Mouse (Mus musculus): ENCODE data around the gene Catsperg1. TPM values are rescaled to one million over a fixed set of nuclear protein-coding genes. Genes with fewer than 3 reads are reported as not detected.

Gene Catsperg1
- polyA plus RNA-seq, 1 experiment = 4.1 TPM

DNA sequence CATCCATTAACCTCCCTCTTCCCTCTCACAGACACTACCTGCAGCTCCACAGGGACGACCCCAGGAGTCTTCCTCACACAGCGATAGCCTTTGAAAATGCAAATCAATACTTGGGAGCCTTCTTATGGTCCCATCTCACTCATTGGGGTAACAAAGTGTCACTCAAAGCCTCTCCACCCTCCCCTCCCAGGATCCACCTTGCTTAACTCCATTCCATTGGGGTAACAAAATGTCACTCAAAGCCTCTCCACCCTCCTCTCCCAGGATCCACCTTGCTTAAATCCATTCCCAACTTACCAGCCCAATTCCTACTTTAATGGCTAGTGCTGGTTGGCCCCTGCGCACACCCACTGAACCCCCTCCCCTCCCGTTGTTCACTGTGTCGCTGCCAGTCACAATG, 55.6 kb downstream of the Catsperg1 start:
- H3K4me3 ChIP-seq (replicated peaks; ENCODE audit: control insufficient read depth, low read depth, low read length) = no peak overlapping the region
- H3K4me1 ChIP-seq (ENCODE audit: control insufficient read depth, insufficient read depth, low read length) = no peaks in the 10 kb centered on the region
- 31% methylated on average over 5 of the region's 5 CpGs for WGBS
- H3K27ac ChIP-seq (ENCODE audit: control insufficient read depth, insufficient read depth, low read depth, low read length, poor library complexity) = no peak overlapping the region
- TF ChIP-seq CTCF (IDR thresholded peaks at IDR 0.05; ENCODE audit: control insufficient read depth, insufficient read depth, low read length) (no peak), POLR2A (IDR thresholded peaks at IDR 0.05; ENCODE audit: borderline replicate concordance, control insufficient read depth, low read depth, low read length) (no peak)

DNA sequence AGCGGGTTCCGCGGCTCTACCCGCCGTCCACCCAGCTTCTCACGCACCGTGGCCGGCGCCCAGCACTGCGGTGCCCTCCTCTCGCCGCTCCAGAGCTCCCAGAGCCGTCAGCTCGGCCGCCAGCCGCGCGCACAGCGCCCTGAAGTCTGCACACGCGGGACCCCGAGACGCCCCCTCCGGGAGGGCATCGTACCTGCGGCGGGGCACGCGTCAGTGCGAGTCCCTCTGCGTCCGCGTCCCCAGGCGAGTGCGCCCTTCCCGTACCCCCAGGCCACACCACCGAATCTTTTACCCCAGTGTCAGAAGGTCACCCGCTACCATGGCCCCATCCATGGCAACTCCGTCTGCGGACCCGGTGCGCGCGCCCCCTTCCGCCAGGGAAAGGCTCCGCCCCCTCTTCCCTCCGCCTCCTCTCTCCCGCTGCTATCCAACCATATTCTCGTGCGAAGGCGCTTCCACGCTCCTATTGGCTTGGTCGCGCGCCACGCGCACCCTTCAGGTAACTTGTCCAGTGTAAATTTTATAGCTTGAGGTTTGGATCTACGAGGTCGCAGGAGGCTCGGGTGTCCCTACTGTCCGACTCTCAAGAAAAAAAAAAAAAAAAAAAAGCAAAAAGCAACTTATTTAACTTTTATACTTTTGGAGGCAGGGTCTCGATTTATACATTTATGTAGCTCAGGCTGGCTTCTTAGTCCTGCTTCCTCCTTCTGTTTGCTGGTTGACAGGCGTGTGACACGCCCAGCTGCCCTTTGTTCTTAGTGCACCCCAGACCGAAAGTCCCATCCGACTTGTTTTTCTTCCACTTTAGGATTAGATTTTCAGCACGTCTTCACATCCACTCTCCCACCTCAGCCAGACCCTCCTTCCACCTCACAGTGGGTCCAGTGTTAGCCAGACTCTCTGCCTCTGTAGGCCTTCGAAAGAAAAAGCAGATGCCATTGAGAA, 57.7 kb downstream of the Catsperg1 start, which contains the start of gene Fam98c:
TSS of gene Fam98c (minus strand) at position 397 of the 945 bp plus-strand sequence.
- peak within 1 kb of the TSS; percentile 76 for H3K27ac ChIP-seq (ENCODE audit: control insufficient read depth, insufficient read depth, low read depth, low read length, poor library complexity)
- peak within 1 kb of the TSS; percentile 87 for H3K4me3 ChIP-seq (replicated peaks; ENCODE audit: control insufficient read depth, low read depth, low read length)
- peak; percentile 38; the same call in 1 of the 2 replicates for TF ChIP-seq POLR2A (IDR thresholded peaks at IDR 0.05; ENCODE audit: borderline replicate concordance, control insufficient read depth, low read depth, low read length)
- TF ChIP-seq CTCF (IDR thresholded peaks at IDR 0.05; ENCODE audit: control insufficient read depth, insufficient read depth, low read length) = peak; percentile 1; the same call in 1 of the 2 replicates
- no peaks in the 10 kb centered on the region for H3K4me1 ChIP-seq (ENCODE audit: control insufficient read depth, insufficient read depth, low read length)
- 2% methylated on average over 66 of the region's 68 CpGs for WGBS

DNA sequence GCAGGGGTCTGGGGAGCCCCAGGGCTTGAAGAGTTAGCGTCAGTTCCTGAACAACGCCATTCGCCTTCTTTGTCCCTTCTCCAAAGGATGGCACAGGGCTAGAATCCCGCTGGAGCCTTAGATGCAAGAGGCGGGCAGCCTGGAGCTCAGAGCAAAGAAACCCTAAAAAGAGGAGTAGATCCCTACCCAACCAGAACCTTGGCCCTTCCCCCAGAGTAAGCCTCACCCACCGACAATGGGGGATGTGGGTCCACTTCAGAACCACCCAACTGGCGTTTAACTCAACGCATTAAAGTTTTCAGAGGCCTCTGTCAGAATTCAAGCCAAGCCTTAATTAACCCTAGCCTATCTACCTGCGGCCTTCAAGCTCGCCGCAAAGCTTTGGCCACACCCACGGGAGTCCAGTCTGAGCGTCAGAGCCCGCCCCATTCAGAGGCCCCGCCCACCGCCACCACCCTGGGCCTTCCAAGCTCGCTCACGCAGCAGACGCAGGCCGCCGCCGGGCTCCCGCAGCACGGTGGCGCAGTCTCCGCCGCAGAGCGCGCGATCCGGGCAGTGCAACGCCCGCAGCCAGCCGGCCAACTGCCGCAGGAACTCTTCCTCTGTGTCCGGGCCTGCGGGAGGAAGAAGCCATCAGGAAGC, 58.5 kb downstream of the Catsperg1 start:
- no peaks in the 10 kb centered on the region for H3K4me1 ChIP-seq (ENCODE audit: control insufficient read depth, insufficient read depth, low read length)
- peak overlapping the region; percentile 76 for H3K27ac ChIP-seq (ENCODE audit: control insufficient read depth, insufficient read depth, low read depth, low read length, poor library complexity)
- TF ChIP-seq CTCF (IDR thresholded peaks at IDR 0.05; ENCODE audit: control insufficient read depth, insufficient read depth, low read length) (no peak), POLR2A (IDR thresholded peaks at IDR 0.05; ENCODE audit: borderline replicate concordance, control insufficient read depth, low read depth, low read length) (peak; percentile 70; the same call in 1 of the 2 replicates)
- WGBS = 10% methylated on average over 37 of the region's 37 CpGs
- H3K4me3 ChIP-seq (replicated peaks; ENCODE audit: control insufficient read depth, low read depth, low read length) = peak overlapping the region; percentile 87

DNA sequence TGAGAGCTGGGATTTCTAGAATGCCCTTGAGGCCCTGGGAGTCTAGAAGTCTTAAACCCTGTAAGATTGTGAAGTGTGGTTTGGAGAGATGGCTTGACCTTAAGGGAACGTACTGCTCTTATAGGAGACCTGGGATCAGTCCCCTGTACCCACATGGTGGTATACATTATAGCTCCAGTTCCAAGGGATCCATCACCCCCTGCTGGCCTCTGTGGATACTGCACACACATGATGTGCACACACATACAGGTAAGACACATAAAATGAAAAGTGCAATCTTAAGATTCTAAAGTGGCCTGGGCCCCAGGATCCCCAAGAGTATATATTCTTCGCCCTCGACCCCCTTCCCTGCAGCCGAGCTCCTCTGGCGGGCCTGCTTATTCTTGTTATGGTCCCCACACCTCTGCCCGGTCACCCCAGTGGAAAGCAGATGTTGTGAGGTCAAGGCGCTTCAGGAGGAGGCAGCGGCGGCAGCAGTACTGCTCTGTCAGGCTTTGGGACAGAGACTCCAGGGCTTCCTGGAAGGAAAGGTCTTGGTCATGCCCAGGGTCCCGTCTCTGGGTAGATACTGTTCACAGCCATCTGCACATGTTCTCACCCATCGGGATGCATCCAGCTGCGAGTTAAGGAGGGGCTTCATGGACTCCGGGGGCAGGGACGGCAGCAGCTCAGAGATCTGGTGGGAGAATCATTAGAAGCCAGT, 59.7 kb downstream of the Catsperg1 start:
- Histone ChIP-seq H3K4me1 (ENCODE audit: control insufficient read depth, insufficient read depth, low read length) (no peaks in the 10 kb centered on the region), H3K27ac (ENCODE audit: control insufficient read depth, insufficient read depth, low read depth, low read length, poor library complexity) (no peak overlapping the region), H3K4me3 (replicated peaks; ENCODE audit: control insufficient read depth, low read depth, low read length) (no peak overlapping the region)
- 90% methylated on average over 14 of the region's 14 CpGs for WGBS
- no peak for TF ChIP-seq POLR2A (IDR thresholded peaks at IDR 0.05; ENCODE audit: borderline replicate concordance, control insufficient read depth, low read depth, low read length)
- TF ChIP-seq CTCF (IDR thresholded peaks at IDR 0.05; ENCODE audit: control insufficient read depth, insufficient read depth, low read length) = 0 out of 2 replicates have a peak, but pooled peaks have one; percentile 5

DNA sequence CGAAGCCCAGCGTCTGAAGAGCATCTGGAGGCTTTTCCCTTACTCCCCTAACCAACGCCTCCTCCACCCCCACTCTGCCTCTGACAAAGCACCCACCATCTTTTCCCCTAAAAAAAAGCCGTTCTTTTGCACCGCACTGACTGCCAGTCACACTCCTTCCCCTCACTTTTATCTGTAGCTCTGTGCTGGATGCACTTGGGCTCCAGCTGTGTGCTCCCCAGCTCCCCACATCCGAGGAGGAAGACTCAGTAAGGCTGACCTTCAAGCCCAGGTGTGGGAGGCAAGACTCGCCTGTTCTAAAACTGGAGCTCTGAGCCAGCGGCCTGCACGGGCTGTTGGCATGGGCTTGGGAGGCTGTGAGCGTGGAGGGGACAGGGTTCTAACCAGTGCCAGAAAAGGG, 62.3 kb downstream of the Catsperg1 start:
- Histone ChIP-seq H3K4me1 (ENCODE audit: control insufficient read depth, insufficient read depth, low read length) (no peaks in the 10 kb centered on the region), H3K4me3 (replicated peaks; ENCODE audit: control insufficient read depth, low read depth, low read length) (no peak overlapping the region), H3K27ac (ENCODE audit: control insufficient read depth, insufficient read depth, low read depth, low read length, poor library complexity) (no peak overlapping the region)
- 79% methylated on average over 10 of the region's 10 CpGs for WGBS
- TF ChIP-seq POLR2A (IDR thresholded peaks at IDR 0.05; ENCODE audit: borderline replicate concordance, control insufficient read depth, low read depth, low read length) (no peak), CTCF (IDR thresholded peaks at IDR 0.05; ENCODE audit: control insufficient read depth, insufficient read depth, low read length) (no peak)

- no peak for TF ChIP-seq POLR2A (IDR thresholded peaks at IDR 0.05; ENCODE audit: borderline replicate concordance, control insufficient read depth, low read depth, low read length)
- TF ChIP-seq CTCF (IDR thresholded peaks at IDR 0.05; ENCODE audit: control insufficient read depth, insufficient read depth, low read length) = no peak
- H3K27ac ChIP-seq (ENCODE audit: control insufficient read depth, insufficient read depth, low read depth, low read length, poor library complexity) = no peak overlapping the region
- WGBS = 87% methylated on average over 15 of the region's 15 CpGs
- peaks cover 4% of the 10 kb centered on the region; the same call in 1 of the 2 replicates for H3K4me1 ChIP-seq (ENCODE audit: control insufficient read depth, insufficient read depth, low read length)
- H3K4me3 ChIP-seq (replicated peaks; ENCODE audit: control insufficient read depth, low read depth, low read length) = no peak overlapping the region
Observed at GRCm38 (mm10) chr7:29148771-29149170, 65.1 kb downstream of the Catsperg1 start.

DNA sequence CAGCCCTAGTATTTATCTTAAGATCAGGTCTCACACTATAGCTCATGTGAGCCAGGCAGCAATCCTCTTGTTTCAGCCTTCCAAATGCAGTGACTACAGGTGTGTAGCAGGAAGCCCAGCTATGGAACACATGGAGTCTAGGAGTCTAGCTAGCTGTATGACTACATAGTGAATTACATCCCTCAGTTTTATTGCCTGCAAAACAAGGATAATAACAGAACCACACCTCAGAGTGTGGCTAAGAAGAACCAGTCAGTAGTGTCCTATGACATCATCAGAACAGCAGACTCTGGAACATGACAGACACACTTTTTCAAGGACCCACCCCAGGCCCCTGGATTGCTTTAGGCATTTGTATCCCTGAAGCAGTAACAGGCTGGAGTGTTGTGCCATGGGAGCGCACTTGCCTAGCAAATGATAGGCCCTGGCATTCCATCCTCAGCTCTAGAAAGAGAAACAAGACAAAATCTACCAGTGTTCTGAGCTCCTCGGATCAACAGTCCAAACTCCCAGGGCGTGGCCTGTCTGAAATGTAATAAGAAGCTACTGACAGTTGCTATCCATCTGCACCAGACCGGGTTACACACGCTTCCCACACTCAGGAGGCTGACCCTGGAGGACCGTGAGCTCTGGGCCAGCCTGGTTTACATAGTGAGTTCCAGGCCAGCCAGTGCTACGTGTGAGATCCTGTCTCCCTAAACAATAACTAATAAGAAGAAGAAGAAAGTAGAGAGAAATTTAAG, 67.0 kb downstream of the Catsperg1 start:
- no peak overlapping the region for H3K27ac ChIP-seq (ENCODE audit: control insufficient read depth, insufficient read depth, low read depth, low read length, poor library complexity)
- peaks cover 5% of the 10 kb centered on the region; the same call in 1 of the 2 replicates for H3K4me1 ChIP-seq (ENCODE audit: control insufficient read depth, insufficient read depth, low read length)
- TF ChIP-seq POLR2A (IDR thresholded peaks at IDR 0.05; ENCODE audit: borderline replicate concordance, control insufficient read depth, low read depth, low read length) = no peak
- no peak for TF ChIP-seq CTCF (IDR thresholded peaks at IDR 0.05; ENCODE audit: control insufficient read depth, insufficient read depth, low read length)
- 84% methylated on average over 7 of the region's 7 CpGs for WGBS
- H3K4me3 ChIP-seq (replicated peaks; ENCODE audit: control insufficient read depth, low read depth, low read length) = no peak overlapping the region
